Mouse (Mus musculus): Measurements from ENCODE around the gene Mrgprx1.

Gene Mrgprx1

GRCm38 (mm10) chr7:48027497-48027896, at the start of gene Mrgprx1:
Gene Mrgprx1, minus strand, starts transcription at chr7:48027597.
- DNase-seq: no peak

- DNase-seq: no peak
Observed at GRCm38 (mm10) chr7:48075521-48075920, 48.1 kb upstream of the Mrgprx1 start.

GRCm38 (mm10) chr7:48046475-48047185, 19.2 kb upstream of the Mrgprx1 start:
- no peak for DNase-seq

- DNase-seq: no peak
Observed at GRCm38 (mm10) chr7:48044046-48044445, 16.6 kb upstream of the Mrgprx1 start.

GRCm38 (mm10) chr7:48017874-48018273, 9.5 kb downstream of the Mrgprx1 start:
- DNase-seq: no peak

GRCm38 (mm10) chr7:47995689-47996088, 31.7 kb downstream of the Mrgprx1 start:
- DNase-seq: no peak

- no peak for DNase-seq
Observed at GRCm38 (mm10) chr7:47986752-47987151, 40.6 kb downstream of the Mrgprx1 start.

GRCm38 (mm10) chr7:47981995-47982394, 45.4 kb downstream of the Mrgprx1 start, which contains the start of gene Mrgpra4:
Gene Mrgpra4, minus strand, starts transcription at chr7:47982095.
- DNase-seq: no peak

Measured in layer of hippocampus, adult 9-11 months (tissue).